Mouse (Mus musculus): ENCODE data around the gene Usp12.

Usp12 gene

DNA sequence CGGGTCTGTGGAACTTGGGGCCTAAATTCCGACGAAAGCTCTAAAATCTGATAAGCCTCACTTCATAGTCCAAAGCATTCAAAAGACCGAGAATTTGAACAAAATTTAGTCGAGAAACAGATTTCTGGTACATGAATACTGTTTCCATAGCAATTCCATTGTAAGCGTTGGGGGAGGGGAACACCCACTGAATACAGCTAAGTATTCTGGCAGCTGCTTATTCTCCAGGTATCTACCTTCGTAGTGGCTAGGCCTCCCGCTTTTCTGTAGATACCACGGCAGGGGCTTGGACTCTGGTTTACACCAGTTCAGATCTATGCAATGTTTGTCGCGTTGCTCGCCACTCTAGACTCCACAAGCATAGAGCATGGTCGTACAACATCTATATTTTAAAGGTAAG is 922 bp upstream of the Usp12 start:
- DNase-seq: no peak

DNA sequence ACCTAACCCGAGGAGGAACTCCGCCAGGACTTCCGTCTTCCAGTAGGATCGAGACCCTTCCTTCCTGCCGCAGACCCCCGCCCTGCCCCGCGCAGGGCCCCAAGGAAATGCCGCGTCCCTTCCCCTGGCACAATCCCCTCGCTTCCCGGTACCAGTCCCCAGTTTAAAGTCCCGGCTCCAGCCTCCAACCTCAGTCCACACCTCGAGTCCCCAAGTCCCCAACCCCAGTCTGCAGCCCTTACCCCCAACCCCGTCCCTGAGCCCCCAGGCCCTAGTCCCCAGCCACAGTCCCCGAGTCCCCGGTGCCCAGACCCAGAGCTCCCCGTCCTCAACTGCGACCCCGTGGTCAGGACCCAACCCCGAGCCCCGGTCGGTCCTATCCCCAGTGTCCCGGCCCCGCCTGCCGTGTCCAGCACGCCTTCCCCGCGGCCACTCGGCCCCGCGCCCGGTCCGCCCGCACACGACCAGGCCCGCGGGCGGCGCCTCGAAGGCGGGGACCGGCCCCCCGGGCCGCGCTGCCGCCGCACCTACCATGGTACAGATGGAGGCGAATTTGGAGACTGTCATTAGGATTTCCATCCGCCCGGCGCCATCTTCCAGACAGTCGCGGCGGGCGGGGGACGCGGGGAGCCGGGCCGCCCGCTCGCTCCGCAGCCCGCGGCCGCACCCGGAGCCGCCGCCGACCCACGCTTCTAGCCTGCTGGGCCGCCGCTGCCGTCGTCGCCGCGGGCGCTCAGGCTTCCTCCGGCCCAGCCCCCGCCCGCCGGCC is 538 bp downstream of the Usp12 start:
- peak; percentile 51 to 53 for DNase-seq

- DNase-seq: no peak
Observed at GRCm38 (mm10) chr5:146793630-146794083, 1.1 kb downstream of the Usp12 start.

DNA sequence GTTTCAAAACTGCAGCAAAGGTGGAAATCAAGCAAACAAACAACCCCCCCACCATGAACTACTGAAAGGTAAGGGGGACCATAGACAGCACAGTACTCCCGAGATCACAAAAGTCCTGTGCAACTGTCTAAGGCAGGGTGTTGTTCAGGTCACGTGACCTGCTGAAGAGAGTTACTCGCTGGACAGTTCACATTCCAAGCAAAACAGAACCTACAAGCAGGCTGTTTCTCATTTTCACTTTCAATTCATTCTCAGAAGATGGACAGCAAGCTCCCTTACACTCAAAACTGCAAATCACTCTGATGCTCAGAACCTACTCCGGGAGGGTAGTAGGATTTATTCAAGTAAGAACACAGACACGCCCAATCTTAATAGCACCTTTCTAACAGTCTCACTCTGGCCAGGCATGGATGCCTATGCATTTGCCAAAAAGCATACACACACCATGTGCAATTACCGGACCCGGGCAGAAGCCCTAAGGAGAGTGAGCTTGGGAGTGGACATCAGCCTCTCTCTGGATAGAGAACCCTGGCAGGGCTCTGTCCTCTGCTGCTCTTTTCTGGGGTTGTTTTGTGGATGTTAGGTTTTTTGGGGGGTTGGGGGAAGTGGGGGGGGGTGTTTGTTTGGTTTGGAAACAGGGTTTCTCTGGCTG is 2.5 kb downstream of the Usp12 start:
- DNase-seq: no peak

DNA sequence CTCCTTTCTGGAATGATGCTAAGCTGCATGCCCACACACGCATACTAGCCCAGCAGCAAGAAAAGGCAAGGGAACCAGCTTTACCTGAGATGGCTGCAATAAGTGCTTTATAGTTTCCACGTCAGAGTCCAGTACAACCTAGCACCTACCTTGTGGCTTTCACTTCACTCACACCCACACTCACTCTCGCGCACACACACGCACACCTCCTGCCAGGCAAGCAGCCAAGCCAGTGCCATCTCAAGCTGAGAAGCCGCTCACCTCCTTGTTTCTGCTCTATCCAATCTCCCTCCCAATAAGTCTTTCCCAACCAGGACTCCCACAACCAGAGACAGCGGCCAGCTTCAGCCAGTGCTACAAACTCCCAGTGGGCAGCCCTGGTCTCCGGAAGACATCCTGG is 3.9 kb downstream of the Usp12 start:
- DNase-seq: no peak

- no peak for DNase-seq
Observed at GRCm38 (mm10) chr5:146789413-146789812, 5.4 kb downstream of the Usp12 start.

- no peak for DNase-seq
Observed at GRCm38 (mm10) chr5:146786123-146786522, 8.7 kb downstream of the Usp12 start.

- no peak for DNase-seq
Observed at GRCm38 (mm10) chr5:146783891-146784290, 10.9 kb downstream of the Usp12 start.

DNA sequence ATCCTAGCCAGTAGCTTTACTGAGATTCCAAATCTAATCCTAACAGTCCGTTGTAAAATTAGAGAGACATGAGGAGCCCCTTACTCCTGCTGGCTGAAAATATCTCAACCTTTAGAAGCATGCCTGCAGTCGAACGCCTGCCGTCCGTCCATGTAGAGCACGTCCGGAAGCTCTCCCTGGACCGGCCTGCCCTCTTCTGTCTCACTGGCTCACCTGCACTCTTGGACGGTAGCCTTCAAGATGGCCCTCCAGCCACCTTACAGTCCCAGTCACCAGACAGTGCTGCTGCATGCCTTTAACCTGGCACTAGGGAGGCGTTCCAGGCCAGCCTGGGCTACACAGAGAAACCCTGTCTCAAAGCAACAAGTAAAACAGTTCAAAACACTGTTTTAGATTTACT is 11.5 kb downstream of the Usp12 start:
- DNase-seq: no peak

DNA sequence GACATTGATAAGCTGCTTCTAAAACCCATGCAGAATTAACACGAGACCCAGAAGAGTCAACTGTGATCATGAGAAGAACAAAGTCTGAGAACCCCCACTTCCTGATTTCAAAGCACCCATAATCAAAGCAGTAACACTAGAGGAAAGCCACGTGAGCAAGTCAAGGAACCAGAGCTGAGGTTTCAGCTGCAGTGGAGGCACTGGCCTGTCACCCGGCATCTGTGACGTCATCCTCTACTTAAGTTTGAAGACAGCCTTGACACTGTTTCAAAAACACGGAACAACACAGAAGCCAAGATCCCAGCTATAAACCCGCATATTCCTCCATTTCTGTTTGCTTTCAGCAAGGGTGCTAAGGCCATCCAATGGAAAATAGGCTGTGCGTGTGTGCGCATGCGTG is 13.1 kb downstream of the Usp12 start:
- peak; percentile 52 to 76 for DNase-seq

DNA sequence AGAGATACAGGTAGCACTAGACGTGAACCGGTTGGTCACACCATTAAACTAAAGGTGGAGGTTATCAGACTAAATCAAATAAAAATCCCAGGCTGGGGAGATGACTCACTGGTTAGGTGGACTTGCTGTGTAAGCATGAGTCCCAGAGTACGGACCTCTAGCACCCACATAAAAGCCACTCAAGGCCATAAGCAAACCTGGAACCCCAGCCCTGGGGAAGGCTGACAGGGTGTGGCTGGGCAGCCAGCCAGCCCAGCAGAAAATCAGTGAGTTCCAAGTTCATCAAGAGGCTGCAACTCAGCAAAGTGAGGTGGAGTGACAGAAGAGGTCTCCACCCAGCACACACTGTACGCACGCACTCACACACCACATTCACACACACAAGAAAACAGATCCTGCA is 14.9 kb downstream of the Usp12 start:
- DNase-seq: no peak

GRCm38 (mm10) chr5:146776988-146777639 is 17.7 kb downstream of the Usp12 start:
- no peak for DNase-seq

DNA sequence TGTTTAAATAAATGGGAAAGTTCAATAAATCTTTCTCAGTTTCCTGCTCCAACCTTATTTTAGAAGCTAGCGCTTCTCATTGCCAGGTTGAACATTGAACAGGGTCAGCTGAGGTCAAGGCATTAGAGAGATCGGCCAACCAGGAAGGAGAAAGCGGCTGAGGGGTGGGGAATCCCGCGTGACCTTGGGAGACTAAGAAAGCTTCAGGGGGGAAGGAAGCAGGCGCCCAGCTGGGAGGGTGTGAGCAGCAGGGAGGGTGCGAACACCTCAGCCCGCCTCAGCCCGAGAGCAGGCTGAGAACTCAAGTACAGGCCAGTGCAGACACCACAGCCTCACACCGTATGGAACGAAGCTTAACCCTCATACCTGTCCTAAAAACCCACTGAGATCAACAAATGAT is 22.8 kb downstream of the Usp12 start:
- no peak for DNase-seq

GRCm38 (mm10) chr5:146770002-146770848 is 24.6 kb downstream of the Usp12 start:
- no peak for DNase-seq

DNA sequence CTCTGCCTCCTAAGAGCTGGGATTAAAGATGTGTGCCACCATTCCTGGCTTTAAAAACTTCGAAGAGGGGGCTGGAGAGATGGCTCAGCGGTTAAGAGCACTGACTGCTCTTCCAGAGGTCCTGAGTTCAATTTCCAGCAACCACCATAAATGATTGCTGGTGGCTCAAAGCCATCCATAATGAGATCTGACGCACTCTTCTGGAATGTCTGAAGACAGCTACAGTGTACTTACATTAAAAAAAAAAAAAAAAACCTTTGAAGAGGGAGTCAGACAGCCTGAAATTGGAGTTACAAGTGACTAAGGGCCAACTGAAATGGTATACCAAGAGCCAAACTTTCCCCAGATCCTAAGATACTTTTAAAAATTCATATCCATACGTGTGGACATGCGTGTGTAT is 29.0 kb downstream of the Usp12 start:
- no peak for DNase-seq

DNA sequence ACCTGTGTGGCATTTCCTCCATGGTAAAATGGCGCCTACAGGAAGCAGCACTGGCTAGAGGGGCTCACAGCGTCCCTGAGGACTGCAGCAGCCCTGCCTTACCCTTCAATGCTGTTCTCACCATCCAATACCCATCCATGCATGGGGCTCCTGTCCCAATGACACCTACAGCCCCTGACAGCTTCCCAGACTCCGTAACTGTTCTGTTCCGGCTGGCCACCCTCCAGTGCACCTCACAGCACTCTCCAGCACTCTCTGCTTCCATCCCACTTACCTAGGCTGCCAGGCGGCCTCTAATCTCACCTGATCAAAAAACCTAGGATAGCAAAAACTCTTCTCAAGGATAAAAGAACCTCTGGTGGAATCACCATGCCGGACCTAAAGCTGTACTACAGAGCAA is 35.6 kb downstream of the Usp12 start:
- DNase-seq: no peak

DNA sequence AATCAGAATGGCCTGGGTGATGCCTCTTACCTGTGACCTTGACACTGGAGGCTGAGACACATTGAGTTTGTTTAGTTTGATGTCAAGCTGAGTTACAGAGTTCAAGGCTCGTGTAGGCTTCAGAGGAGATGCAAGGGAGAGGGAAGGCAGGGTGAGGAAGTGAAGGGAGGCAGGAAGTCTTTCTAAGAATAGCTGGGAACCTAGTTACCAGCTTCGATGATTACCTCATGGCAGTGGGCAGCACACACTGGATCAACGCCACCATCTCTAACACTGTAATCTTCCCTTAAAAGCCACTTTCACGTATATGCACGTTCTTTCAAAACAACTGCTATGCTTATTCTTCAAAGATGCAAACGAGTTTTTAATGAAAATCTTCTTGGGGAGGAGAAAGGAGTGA is 36.9 kb downstream of the Usp12 start:
- DNase-seq: no peak

DNA sequence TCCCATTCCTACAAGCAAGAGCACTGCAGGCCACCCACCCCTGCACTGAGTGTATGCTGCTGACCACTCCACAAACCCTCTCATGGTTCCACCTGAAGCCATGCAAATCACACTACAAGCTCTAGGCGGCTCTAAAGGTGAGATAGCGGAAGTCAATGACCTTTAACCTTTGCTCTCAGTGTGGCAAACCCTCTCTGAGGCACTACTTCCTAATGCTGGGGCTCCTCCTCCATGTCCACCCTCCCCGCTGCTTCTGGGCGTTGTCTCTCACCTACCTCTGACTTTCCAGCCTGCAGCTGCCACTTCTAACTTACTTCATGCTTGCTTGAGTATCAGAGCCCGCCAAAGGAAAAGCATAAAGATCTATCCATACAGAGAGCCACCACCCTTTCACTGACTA is 37.5 kb downstream of the Usp12 start:
- no peak for DNase-seq

DNA sequence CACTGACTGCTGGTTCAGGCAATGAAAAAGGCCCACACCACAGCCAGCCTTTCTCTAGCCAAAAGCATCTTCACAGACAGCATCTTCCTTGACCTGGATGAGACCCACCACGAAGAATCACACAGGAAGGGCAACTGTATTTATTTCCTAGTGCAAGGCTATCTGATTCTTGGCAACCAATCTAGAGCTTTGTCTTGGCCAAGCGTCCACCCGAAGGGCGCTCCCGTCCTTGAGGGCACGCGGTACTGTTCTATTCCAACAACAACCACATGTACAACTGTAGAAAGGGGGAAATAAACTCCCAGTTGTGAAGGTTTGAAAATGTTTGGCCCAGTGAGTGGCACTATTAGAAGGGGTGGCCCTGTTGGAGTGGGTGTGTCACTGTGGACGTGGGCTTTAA is 41.6 kb downstream of the Usp12 start:
- no peak for DNase-seq

- DNase-seq: no peak
Observed at GRCm38 (mm10) chr5:146750958-146751357, 43.8 kb downstream of the Usp12 start.

- DNase-seq: no peak
Observed at GRCm38 (mm10) chr5:146750273-146750672, 44.5 kb downstream of the Usp12 start.

DNA sequence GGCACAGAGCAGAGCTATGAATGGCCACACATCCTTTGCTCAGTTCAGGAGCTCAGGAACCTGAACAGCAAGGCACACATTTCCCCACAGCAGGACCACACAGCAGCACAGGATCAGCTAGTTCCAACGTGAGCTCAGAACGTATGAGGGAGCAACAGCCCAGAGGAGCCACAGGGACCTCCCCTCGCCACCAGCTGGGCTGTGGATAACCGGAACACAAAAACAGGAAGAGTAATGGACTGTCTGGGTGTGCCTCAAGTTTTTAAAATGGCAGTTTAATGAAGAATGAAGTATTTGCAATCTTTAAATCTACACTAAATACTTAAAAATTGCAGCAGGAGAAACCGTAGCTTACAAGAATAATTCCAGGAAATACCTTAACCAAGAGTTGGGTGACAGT is 44.9 kb downstream of the Usp12 start:
- DNase-seq: no peak

DNA sequence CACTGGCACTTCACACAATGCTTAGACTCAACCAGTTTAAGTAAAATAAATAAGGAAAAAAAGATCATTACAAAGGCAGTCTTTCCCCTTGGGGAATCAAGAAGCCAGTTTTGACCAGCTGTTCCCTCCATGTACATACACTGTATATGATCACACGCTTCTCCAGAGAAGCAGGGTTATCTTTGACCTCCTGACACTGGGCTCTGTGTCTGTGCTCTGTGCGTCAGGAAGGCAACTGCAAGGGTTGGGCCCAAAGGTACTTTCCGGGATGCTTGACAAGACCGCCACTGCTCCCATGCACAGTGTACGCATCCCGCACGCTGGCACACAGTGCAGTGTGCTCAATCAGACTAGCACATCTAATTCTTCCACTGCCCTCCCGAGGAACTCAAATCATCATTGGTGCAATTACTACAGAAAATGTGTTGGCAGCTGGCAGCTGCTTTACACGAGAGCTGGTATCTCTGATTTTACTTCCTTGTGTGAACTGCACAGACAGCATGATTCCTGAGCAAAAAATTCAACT is 57.8 kb downstream of the Usp12 start:
- no peak for DNase-seq
